Mouse (Mus musculus): ENCODE measurements around the gene Fmo4.

- TF ChIP-seq CTCF (IDR thresholded peaks at IDR 0.05; ENCODE audit: low read depth) (no peak), EP300 (IDR thresholded peaks at IDR 0.05; ENCODE audit: low read depth) (no peak)
Measured at GRCm38 (mm10) chr1:162859545-162859976, 45.8 kb upstream of the Fmo4 start.
